Mouse (Mus musculus) MEL (cell line): ENCODE data around the gene Abat.

Experiments
- CTCF ChIP-seq, 3 experiments: IDR thresholded peaks in 2 of 3; conservative IDR thresholded peaks in 1 of 3; 2 replicates each; pipeline ENCODE4 v1.5.1; 2011 to 2012; ENCODE audit warnings: low read length in 3 of 3, low read depth in 2 of 3, mild to moderate bottlenecking in 2 of 3, improper control_type of control experiment in 1 of 3, inconsistent platforms in 1 of 3, mixed read lengths in 1 of 3, moderate library complexity in 1 of 3; ENCODE audit not compliant: control insufficient read depth in 1 of 3, insufficient read depth in 1 of 3, poor library complexity in 1 of 3, severe bottlenecking in 1 of 3
- ELF1 ChIP-seq: IDR thresholded peaks from 2 replicates; pipeline ENCODE4 v1.6.1; 2014; ENCODE audit warnings: low read depth, mild to moderate bottlenecking, inconsistent platforms, low read length, improper control_type of control experiment, moderate library complexity
- EP300 ChIP-seq, 2 experiments: IDR thresholded peaks; 2 replicates each; pipeline ENCODE4 v1.6.1; 2011; ENCODE audit warnings: improper control_type of control experiment in 2 of 2, low read length in 2 of 2, low read depth in 1 of 2, mild to moderate bottlenecking in 1 of 2
- GATA1 ChIP-seq: IDR thresholded peaks from 2 replicates; pipeline ENCODE4 v1.6.1; 2011; ENCODE audit warnings: low read depth, low read length, improper control_type of control experiment
- HCFC1 ChIP-seq: IDR thresholded peaks from 2 replicates; pipeline ENCODE4 v1.6.1; 2012; ENCODE audit warnings: low read depth, mild to moderate bottlenecking, inconsistent platforms, low read length, improper control_type of control experiment, moderate library complexity
- KAT2A ChIP-seq: conservative IDR thresholded peaks from 2 replicates; pipeline ENCODE4 v1.6.1; 2012; ENCODE audit warnings: low read depth, low read length, improper control_type of control experiment, inconsistent platforms
- MAFK ChIP-seq: IDR thresholded peaks from 2 replicates; pipeline ENCODE4 v1.6.1; 2011; ENCODE audit warnings: low read depth, mild to moderate bottlenecking, low read length, improper control_type of control experiment, borderline replicate concordance
- POLR2A ChIP-seq, 2 experiments: IDR thresholded peaks; 2 replicates each; pipeline ENCODE4 v1.6.1; 2011 to 2012; ENCODE audit warnings: low read length in 2 of 2, mild to moderate bottlenecking in 2 of 2, control low read depth in 1 of 2, improper control_type of control experiment in 1 of 2, low read depth in 1 of 2, moderate library complexity in 1 of 2; ENCODE audit not compliant: control insufficient read depth in 1 of 2, insufficient read depth in 1 of 2, poor library complexity in 1 of 2
- POLR2AphosphoS2 ChIP-seq: IDR thresholded peaks from 2 replicates; pipeline ENCODE4 v1.6.1; 2011; ENCODE audit warnings: low read length, improper control_type of control experiment
- SIN3A ChIP-seq: IDR thresholded peaks from 2 replicates; pipeline ENCODE4 v1.6.1; 2012; ENCODE audit warnings: low read length, improper control_type of control experiment, inconsistent platforms
- USF1 ChIP-seq: IDR thresholded peaks from 2 replicates; pipeline ENCODE4 v1.6.1; 2014; ENCODE audit warnings: low read depth, mild to moderate bottlenecking, inconsistent platforms, low read length, improper control_type of control experiment, moderate library complexity

GRCm38 (mm10) chr16:8655599-8655998, 142.4 kb downstream of the Abat start:
- no peak for TF ChIP-seq POLR2A (IDR thresholded peaks at IDR 0.05; ENCODE audit: control insufficient read depth in 1 of 2, insufficient read depth in 1 of 2, low read depth in 1 of 2, low read length in 2 of 2, poor library complexity in 1 of 2)
- TF ChIP-seq KAT2A = no peak
- peak in 1 of 3 experiments; percentile 9; a peak in 1 of 6 replicates for TF ChIP-seq CTCF (IDR thresholded peaks at IDR 0.05 in 2 of 3, conservative IDR thresholded peaks at IDR 0.05 in 1 of 3; ENCODE audit: control insufficient read depth in 1 of 3, insufficient read depth in 1 of 3, low read depth in 2 of 3, low read length in 3 of 3, poor library complexity in 1 of 3, severe bottlenecking in 1 of 3)
- no peak for TF ChIP-seq GATA1
- TF ChIP-seq USF1 = no peak
- no peak for TF ChIP-seq POLR2AphosphoS2
- TF ChIP-seq HCFC1 = no peak
- no peak for TF ChIP-seq EP300 (IDR thresholded peaks at IDR 0.05; ENCODE audit: low read depth in 1 of 2, low read length in 2 of 2)
- TF ChIP-seq MAFK = no peak
- TF ChIP-seq ELF1 = no peak
- no peak for TF ChIP-seq SIN3A
